Mouse (Mus musculus) thymus, postnatal 14 days (tissue): Measurements from ENCODE around the gene Cep295nl.
A peak's percentile ranks its signal among the peaks of the same experiment; 100 is the strongest.
"Not testable (repeated sequence)": the region's sequence is repeated elsewhere in the genome, so short reads cannot be mapped to it uniquely, and the experiment has no call there.

Source experiments
- DNase-seq: peaks from one replicate; pipeline ENCODE4 v3.0.0; 2021

Cep295nl gene

DNA sequence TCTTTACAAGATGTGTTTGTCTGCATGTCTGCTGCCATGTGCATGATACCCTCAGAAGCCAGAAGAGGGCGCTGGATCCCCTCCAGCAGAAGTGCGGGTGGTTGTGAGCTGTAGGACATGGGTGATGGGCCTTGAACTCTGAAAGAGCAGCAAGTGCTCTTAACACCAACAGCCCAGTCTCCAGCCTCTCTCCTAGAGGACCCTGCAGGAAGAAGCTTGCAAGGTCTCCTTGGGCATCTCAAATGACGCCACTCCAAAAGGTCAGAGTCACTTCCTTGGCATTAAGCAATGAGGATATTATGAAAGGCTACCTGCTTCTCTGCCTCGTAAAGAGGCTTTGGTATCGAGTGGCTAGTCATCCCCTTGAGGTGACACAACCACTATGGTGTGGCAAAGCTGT is 23.6 kb downstream of the Cep295nl start:
- peak; percentile 83 for DNase-seq

GRCm38 (mm10) chr11:118317129-118317528 is 25.2 kb downstream of the Cep295nl start:
- peak; percentile 60 for DNase-seq

GRCm38 (mm10) chr11:118316231-118316806 is 26.0 kb downstream of the Cep295nl start:
- DNase-seq = no peak

GRCm38 (mm10) chr11:118312132-118312723 is 30.1 kb downstream of the Cep295nl start:
- no peak for DNase-seq

DNA sequence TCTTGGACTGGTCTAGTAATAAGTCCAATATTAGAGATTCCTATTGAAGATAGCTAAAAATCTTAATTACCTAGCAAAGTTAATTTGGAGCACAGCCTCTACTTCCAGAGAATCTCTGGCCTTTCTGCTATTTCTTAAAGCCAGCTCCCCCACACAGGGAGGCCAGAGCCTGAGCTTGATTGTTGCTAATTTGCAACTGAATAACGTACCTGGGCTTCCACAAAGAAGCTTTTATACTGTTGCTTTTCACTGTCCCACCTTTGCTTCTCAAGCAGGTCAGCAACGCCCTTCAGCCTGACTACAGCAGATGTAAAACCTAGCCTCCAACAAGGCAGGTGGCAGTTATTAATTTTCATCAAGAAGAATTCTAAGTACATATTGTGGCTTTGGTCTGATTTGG is 34.3 kb downstream of the Cep295nl start:
- not testable (repeated sequence) for DNase-seq

GRCm38 (mm10) chr11:118303959-118304358 is 38.3 kb downstream of the Cep295nl start:
- DNase-seq = not testable (repeated sequence)

- no peak for DNase-seq
Measured at GRCm38 (mm10) chr11:118298810-118299209, 43.5 kb downstream of the Cep295nl start.

GRCm38 (mm10) chr11:118297967-118298366 is 44.3 kb downstream of the Cep295nl start:
- peak; percentile 47 for DNase-seq

DNA sequence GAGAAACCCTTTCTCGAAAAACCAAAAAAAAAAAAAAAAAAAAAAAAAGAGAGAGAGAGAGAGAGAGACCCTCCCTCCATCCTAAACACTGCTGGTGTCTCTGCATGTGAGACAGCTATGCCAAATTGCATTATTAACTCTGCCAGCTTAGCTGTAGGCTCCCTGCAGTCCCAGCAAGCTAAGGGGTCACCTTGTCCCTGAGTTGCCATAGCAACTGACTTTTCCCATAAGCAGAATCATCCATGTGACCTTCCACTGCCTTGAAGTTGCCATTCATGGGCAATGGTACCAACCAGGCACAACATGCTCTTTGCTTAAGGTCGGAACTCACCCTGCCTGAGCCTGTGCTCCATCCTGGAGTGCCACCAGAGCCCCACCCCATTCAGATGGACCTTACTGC is 47.3 kb downstream of the Cep295nl start:
- no peak for DNase-seq

DNA sequence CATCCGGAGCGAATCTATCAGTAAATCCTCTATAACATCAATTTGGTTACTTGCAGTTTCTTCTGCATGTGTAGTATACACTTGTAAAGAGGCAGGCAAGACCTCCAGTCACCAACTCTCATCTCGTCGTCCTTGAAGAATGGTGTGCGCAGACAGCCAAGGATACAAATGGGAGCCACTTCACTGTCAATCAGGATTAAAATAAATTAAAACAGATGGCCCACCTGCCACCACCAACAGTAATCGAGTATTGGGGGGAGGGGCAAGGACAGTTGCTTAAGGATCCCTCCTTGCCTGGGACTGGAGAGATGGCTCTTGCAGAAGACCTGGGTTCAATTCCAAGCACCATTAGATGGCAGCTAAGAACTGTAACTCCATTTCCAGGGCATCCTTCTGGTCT is 49.6 kb downstream of the Cep295nl start:
- no peak for DNase-seq

GRCm38 (mm10) chr11:118289999-118290889 is 52.1 kb downstream of the Cep295nl start, which contains the start of gene Usp36:
Gene Usp36, minus strand, starts transcription at chr11:118290244.
- DNase-seq = peak; percentile 99

DNA sequence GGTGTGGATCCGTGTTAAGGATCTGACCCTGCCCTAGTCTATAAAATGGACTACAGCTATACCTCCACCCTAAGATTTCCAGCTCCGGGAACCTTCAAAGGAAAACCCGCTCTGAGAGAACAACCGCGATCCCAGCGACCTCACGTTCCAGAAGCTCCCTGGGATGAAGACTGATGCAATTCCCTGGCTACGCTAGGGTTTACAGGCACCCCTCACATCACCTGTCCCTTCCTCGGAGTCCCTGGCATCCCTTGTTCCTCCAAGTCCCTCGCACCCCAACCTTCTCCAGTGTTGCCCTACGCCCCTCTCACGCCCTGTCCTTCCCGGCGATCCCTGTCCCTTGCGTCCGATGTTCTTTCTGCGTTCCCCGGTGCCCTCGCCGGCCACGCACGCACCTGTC is 52.7 kb downstream of the Cep295nl start:
- DNase-seq = no peak

GRCm38 (mm10) chr11:118289037-118289511 is 53.2 kb downstream of the Cep295nl start:
- peak; percentile 23 for DNase-seq

DNA sequence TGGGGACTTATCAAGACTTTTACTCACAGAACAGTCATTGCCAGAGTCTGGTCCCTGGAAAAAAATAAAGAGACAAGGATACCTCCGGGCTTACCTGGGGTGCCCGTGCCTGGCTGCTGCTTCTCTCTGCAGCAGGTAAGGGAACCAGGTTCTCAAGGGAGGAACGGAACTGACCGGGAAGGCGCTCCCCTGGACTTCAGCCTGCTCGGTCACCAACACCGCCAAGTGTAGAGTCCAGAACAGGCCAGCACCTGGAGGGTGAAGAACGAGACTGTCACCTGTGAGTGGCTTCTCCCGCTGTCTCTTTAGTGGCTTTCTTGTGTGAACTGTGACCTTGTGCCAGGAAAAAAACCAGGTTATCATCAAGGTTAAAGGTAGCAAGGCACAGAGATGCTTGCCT is 54.7 kb downstream of the Cep295nl start:
- DNase-seq = no peak

DNA sequence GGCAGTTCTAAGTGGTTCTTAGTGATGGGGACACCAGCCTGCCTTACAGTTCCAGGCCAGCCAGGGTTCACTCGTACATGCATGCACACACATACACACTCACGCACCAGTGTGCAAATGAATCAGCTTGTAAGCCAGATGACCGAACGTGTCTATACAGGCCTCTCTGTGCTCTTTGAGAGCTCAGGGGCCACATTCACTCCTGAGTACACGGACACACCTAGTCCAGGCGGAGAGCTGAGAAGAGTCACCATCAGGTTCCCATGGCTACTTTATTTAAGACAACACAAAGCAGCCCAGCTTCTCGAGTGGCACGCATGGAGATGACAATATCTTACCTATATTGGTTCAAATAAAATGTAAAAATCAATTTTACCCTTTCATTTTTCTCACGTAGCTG is 55.9 kb downstream of the Cep295nl start:
- no peak for DNase-seq

GRCm38 (mm10) chr11:118285791-118286190 is 56.5 kb downstream of the Cep295nl start:
- DNase-seq = no peak
